9 mouse cellular contexts compared by ENCODE assay signal in the genomic region with DNA sequence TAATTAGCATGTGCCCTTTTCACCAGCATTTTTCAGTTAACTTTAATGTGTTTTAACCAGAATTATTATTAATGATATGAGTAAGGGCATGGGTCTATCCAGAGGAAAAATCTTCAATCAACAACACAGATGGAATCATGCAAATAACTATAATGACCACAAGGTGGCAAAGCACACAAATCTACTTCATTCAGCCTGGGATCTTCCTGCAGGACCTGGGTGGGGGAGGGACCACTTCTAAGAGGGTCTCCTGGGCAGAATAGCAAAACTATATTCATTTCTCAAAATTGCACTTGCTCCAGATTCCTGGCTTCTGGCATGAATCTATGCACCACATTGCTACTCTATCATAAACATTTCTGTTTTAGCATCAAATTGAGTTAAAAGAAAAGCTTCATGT.
DNase-seq lines count a peak whose midpoint lies in the region; ATAC-seq and TF ChIP-seq lines count a peak whose summit lies in the region.
"Had no signal": no experiment of that assay in that cellular context is flagged by ENCODE, and none has a peak within 500 bp of the region (broad histone marks: within the 10 kb centered on the region; RNA-seq: fewer than 3 reads in every experiment).

No protein-coding gene starts in this region.

- H3K9ac ChIP-seq in heart, postnatal 0 days (replicated peaks; ENCODE audit: low read depth, low read length) = no peak overlapping the region
- no peak overlapping the region for H3K9ac ChIP-seq in lung, postnatal 0 days (replicated peaks; ENCODE audit: low read depth)
- no peak overlapping the region for H3K9ac ChIP-seq in neural tube, embryonic 14.5 days (replicated peaks; ENCODE audit: low read depth, low read length)
- H3K9ac ChIP-seq: liver, embryonic 14.5 days had no signal

- intact Hi-C loops in heart, postnatal 25 days (cut with DNase I) = loop anchor here (2.0 kb wide), 1 partner anchor 382 kb away; no protein-coding TSS in a partner anchor

- H3K4me2 ChIP-seq in heart, postnatal 0 days (ENCODE audit: low read depth, low read length) = no peak overlapping the region
- no peak overlapping the region for H3K4me2 ChIP-seq in lung, postnatal 0 days (replicated peaks; ENCODE audit: low read depth, low read length)
- H3K4me2 ChIP-seq in neural tube, embryonic 14.5 days (ENCODE audit: low read depth, low read length) = no peak overlapping the region

- H3K4me3 ChIP-seq in heart, postnatal 0 days (ENCODE audit: low read depth, low read length) = no peak overlapping the region
- no peak overlapping the region for H3K4me3 ChIP-seq in lung, postnatal 0 days (ENCODE audit: low read depth, low read length)
- no peak overlapping the region for H3K4me3 ChIP-seq in neural tube, embryonic 14.5 days (ENCODE audit: low read depth, low read length)

- TF ChIP-seq CTCF in heart, postnatal 0 days (IDR thresholded peaks at IDR 0.05; ENCODE audit: low read depth) = peak; percentile 61
- peak; percentile 66 for TF ChIP-seq CTCF in lung, postnatal 0 days (IDR thresholded peaks at IDR 0.05)

- no peak for DNase-seq in heart, postnatal 0 days (ENCODE audit: low spot score)
- no peak for DNase-seq in heart, postnatal 25 days (ENCODE audit: low spot score)
- DNase-seq in lung, postnatal 0 days (ENCODE audit: low spot score) = peak; percentile 17
- no peak for DNase-seq in lung, postnatal 14 days
- DNase-seq in embryo, embryonic 9.5 days (ENCODE audit: extremely low spot score) = peak; percentile 22
- no peak for DNase-seq in gastrocnemius, adult 8-10 months (ENCODE audit: low spot score in 2 of 2)

- TF ChIP-seq EP300 in heart, postnatal 0 days (IDR thresholded peaks at IDR 0.05; ENCODE audit: low read depth) = no peak
- no peak for TF ChIP-seq EP300 in lung, postnatal 0 days (IDR thresholded peaks at IDR 0.05)

- no peaks in the 10 kb centered on the region for H3K9me3 ChIP-seq in heart, postnatal 0 days (replicated peaks; ENCODE audit: control insufficient read depth, low read length)
- no peaks in the 10 kb centered on the region for H3K9me3 ChIP-seq in lung, postnatal 0 days (ENCODE audit: low read length)
- no peaks in the 10 kb centered on the region for H3K9me3 ChIP-seq in neural tube, embryonic 14.5 days (ENCODE audit: control insufficient read depth, low read length)

- H3K4me1 ChIP-seq in heart, postnatal 0 days (ENCODE audit: control insufficient read depth, insufficient read depth) = no peaks in the 10 kb centered on the region
- H3K4me1 ChIP-seq in lung, postnatal 0 days (ENCODE audit: insufficient read depth, low read depth, low read length) = no peaks in the 10 kb centered on the region
- no peaks in the 10 kb centered on the region for H3K4me1 ChIP-seq in neural tube, embryonic 14.5 days (ENCODE audit: control insufficient read depth, insufficient read depth, low read length)

- ATAC-seq in heart, postnatal 0 days (ENCODE audit: insufficient read depth, low read depth) = no peak
- ATAC-seq in lung, postnatal 0 days = no peak
- peak; percentile 81; the same call in 1 of the 2 replicates for ATAC-seq in neural tube, embryonic 14.5 days (ENCODE audit: low read depth)
- ATAC-seq in cerebellum, adult (ENCODE audit: insufficient number of reproducible peaks, low FRiP score, low TSS enrichment) = no peak

- H3K36me3 ChIP-seq in heart, postnatal 0 days (replicated peaks; ENCODE audit: control insufficient read depth, insufficient read depth, low read length) = no peaks in the 10 kb centered on the region
- H3K36me3 ChIP-seq in lung, postnatal 0 days (ENCODE audit: insufficient read depth, low read length) = no peaks in the 10 kb centered on the region
- H3K36me3 ChIP-seq in neural tube, embryonic 14.5 days (ENCODE audit: control insufficient read depth, insufficient read depth, low read length) = no peaks in the 10 kb centered on the region

- no peak overlapping the region for H3K27ac ChIP-seq in heart, postnatal 0 days (ENCODE audit: low read depth)
- no peak overlapping the region for H3K27ac ChIP-seq in lung, postnatal 0 days (ENCODE audit: low read length)
- no peak overlapping the region for H3K27ac ChIP-seq in neural tube, embryonic 14.5 days (ENCODE audit: low read depth, low read length)
- H3K27ac ChIP-seq: liver, embryonic 14.5 days had no signal

- H3K27me3 ChIP-seq in heart, postnatal 0 days (ENCODE audit: control insufficient read depth, insufficient read depth, low read length) = no peaks in the 10 kb centered on the region
- no peaks in the 10 kb centered on the region for H3K27me3 ChIP-seq in lung, postnatal 0 days (replicated peaks; ENCODE audit: insufficient read depth, low read length)
- H3K27me3 ChIP-seq in neural tube, embryonic 14.5 days (ENCODE audit: control insufficient read depth, insufficient read depth, low read length) = no peaks in the 10 kb centered on the region

Comparison
In these comparisons a context has a peak if more than half of its experiments do, and no peak if none do; other contexts are left out.
1. DNase-seq: peak in lung, postnatal 0 days (single experiment) and embryo, embryonic 9.5 days (single experiment); none in heart, postnatal 0 days (single experiment), heart, postnatal 25 days (single experiment), lung, postnatal 14 days (single experiment) and gastrocnemius, adult 8-10 months (0 of 2).